Mouse (Mus musculus): ENCODE measurements around the gene Hnrnph1. TPM values are rescaled to one million over a fixed set of nuclear protein-coding genes. Genes with fewer than 3 reads are reported as not detected.

Gene Hnrnph1
- total RNA-seq, 2 experiments from 2014 or later = 272 to 300 TPM

DNA sequence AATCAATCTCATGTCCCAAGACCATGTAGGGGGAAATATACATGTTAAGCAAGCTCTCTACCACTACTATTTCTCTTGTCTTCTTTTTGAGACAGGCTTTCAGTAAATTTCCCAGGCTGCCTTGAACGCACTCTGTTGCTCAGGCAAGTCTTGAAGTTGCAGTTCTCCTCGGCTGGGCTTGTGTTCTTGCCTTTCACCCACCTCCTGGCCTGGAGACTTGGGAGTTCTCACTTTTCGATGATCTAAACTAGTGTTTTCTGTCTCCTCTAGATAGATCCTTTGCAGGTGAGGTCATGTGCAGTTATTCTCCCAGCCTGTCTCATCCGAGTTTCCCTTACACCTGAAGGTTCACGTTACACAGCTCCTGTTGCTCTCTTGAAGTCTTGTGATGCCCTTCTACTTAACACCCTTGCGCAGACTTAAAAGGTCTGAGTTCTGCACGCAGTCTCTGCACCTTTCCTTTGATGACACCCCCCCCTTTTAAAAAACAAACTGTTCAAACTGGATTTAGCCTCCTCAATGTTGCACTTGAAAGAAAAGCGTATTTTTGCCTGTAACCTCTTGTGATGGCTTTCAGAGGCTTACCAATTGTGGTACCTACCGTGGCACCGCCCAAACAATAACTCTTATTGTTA is 517 bp upstream of the Hnrnph1 start:
- no peak for DNase-seq (ENCODE audit: low spot score in 2 of 2)
- peak overlapping the region; percentile 100 for H3K27ac ChIP-seq
- no peak for TF ChIP-seq CTCF (conservative IDR thresholded peaks at IDR 0.05)
- H3K4me3 ChIP-seq = peak overlapping the region; percentile 81

DNA sequence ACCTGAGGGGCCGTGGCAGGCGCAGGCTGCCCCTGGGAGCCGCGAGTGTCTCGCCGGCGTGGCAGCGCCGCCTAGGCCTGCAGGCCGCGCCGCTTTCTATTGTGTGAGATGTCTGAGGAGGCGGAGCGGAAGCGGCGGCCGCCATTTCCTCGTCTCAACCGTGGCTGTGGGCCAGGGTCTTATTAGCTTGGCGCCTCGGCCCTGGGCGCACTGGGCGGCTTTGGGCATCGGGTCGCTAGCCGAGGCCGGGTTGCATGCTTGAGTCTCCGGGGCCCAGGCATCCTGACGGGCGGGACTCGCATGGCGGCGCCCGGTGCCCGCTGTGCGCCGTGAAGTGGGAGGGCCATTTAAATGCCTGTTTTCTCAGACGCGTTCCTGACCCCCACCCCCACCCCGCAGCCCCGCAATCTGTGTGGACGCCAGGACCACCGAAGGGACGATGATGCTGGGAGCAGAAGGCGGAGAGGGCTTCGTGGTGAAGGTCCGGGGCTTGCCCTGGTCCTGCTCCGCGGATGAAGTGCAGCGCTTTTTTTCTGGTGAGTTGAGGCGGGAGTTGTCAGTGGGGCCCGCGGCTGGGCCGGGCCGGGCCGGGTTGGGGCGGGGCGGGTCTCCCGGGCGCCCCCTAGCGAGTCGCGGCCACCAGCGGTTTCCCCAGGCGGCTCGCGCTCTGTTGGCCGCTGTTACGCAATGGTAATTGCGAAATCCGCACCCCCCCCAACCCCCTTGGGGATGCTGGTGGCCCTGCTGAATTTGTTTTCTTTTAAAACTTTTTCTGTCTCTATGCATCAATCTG is 1.3 kb downstream of the Hnrnph1 start:
- Histone ChIP-seq H3K4me3 (peak overlapping the region; percentile 81), H3K27ac (peak overlapping the region; percentile 100)
- TF ChIP-seq CTCF (conservative IDR thresholded peaks at IDR 0.05) = peak; percentile 96
- DNase-seq (ENCODE audit: low spot score in 2 of 2) = peak; percentile 67 to 85

DNA sequence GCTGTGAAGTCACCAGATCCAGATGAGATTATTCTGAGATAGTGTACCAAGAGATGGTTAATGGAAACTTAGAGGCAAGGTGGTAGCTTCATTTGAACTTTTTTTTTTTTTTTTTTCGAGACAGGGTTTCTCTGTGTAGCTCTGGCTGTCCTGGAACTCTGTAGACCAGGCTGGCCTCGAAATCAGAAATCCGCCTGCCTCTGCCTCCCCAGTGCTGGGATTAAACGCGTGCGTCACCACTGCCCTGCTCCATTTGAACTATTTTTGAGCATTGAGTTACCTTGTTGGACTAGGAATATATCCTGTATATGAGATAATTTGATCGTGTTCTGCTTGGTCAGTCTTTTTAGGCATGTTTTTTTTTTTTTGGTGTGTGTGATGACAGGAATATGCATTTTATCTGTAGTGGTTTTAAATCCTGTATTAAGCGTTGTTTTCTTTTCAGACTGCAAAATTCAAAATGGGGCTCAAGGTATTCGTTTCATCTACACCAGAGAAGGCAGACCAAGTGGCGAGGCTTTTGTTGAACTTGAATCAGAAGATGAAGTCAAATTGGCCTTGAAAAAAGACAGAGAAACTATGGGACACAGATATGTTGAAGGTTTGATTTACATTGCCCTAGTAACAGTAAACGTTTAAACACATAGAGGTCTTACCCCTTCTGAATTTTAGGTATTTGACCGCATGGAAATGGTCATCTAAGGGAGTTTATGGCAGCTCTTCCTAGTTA is 2.4 kb downstream of the Hnrnph1 start:
- DNase-seq (ENCODE audit: low spot score in 2 of 2) = no peak
- TF ChIP-seq CTCF (conservative IDR thresholded peaks at IDR 0.05) = no peak
- H3K4me3 ChIP-seq = peak overlapping the region; percentile 81
- peak overlapping the region; percentile 100; the same call in 1 of the 2 replicates for H3K27ac ChIP-seq

DNA sequence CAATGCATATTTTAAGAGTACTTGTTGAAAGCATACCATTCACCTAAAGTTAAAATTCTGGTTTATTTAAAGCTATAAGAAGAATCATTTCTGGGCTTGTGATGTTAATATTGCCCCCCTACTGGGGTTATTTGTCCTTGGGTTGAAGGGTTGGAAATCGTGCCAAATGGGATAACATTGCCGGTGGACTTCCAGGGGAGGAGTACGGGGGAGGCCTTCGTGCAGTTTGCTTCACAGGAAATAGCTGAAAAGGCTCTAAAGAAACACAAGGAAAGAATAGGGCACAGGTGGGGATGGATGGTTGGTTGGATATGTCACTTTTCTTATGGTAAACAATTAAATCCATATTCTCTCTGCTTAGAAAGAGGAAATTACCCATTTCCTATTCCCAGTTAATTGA is 4.5 kb downstream of the Hnrnph1 start:
- no peak for TF ChIP-seq CTCF (conservative IDR thresholded peaks at IDR 0.05)
- Histone ChIP-seq H3K4me3 (peak overlapping the region; percentile 81), H3K27ac (no peak overlapping the region)
- DNase-seq (ENCODE audit: low spot score in 2 of 2) = no peak

DNA sequence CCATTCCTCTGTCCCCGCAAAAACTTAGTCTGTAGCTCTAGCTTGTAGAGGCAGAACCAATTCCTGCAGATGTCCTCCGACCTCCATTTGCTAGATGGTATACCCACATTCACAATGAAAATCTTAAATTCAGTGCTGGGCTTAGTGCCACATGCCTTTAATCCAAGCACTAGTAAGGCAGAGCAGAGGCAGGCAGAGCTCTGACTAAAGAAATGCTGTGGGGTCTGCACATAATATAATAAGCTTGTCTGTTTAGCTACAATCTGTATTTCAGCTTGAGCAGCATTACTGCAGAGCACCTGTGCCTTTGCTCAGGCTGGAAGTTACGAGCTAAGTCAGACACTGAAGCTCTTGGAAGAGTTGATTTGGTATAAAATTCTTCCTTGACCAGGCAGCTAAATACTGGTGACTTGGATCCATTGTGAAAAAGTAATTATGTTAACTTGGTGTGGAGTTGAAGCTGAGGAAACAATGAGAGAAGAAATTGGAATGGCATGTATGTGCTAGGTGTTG is 10.4 kb downstream of the Hnrnph1 start:
- no peak for TF ChIP-seq CTCF (conservative IDR thresholded peaks at IDR 0.05)

DNA sequence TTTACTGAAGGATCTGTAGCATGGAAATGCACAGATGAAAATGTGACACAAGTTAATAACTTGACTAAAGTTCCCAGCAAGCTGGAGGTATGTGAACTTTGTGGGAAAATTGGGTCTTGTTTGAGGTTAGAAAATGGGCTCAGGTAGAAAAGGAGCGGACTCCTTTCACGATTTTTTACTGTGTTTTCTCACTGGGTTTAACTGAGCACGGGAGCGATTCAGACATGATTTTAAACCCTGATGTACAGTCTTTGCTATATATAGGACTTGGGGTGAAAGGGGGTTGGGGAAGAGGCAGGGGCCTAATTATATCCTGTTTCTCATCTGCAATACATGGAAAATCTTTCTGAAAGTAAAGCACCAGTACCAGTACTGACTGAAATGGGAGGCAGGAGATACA is 10.9 kb downstream of the Hnrnph1 start:
- H3K4me3 ChIP-seq = no peak overlapping the region
- no peak for TF ChIP-seq CTCF (conservative IDR thresholded peaks at IDR 0.05)
- H3K27ac ChIP-seq = no peak overlapping the region
- no peak for DNase-seq (ENCODE audit: low spot score in 2 of 2)

More for the DNA sequence above, 10.4 kb downstream of the Hnrnph1 start:
- no peak for DNase-seq (ENCODE audit: low spot score in 2 of 2)
- Histone ChIP-seq H3K4me3 (no peak overlapping the region), H3K27ac (no peak overlapping the region)

DNA sequence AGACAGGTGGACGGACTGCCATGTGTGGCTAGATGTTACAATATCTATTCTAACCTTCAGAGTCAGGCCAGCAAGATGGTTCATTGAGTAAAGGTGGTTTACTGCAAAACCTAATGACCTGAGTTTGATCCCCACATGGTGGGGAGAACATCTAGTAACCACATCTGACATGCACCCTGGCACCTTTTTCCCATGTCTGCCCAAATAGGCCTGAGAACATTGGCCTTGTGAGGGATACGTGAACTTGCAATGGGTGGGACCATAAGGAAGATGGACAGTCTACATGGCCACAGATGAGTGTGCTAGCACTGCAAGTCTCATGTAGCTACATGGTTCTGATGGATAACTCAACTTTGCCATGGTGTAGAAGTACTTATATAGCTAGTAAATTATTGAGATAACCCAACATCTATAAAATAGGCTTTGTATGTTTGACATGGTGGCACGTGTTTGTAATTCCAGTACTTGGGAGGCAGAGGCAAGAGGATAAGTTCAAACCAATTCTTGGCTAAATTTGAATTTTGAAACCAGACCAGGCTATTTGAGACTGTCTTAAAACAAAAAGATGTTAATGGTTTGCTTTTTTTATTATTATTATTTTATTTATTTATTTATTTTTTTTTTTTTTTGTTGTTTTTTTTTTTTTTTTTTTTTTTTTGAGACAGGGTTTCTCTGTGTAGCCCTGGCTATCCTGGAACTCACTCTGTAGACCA is 11.6 kb downstream of the Hnrnph1 start:
- Histone ChIP-seq H3K27ac (no peak overlapping the region), H3K4me3 (no peak overlapping the region)
- TF ChIP-seq CTCF (conservative IDR thresholded peaks at IDR 0.05) = no peak
- no peak for DNase-seq (ENCODE audit: low spot score in 2 of 2)

DNA sequence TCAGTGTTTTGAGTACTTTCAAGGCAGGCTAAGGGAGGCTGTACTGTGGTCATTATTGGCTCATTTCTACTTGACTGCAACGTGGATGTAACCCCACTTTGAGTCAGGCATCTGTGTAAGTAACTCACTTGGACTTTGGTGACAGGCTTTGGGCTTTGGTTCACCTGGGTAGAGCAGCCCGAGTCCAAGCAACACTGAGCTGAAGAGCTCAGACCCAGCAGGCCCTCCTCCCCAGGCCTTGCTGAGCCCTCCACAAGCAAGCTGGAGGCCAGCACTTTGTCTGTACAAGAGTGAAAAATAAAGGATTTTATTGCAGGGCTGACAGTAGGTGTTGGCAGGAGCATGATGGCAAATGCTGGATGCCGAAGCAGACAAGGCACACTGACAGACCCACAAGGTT is 12.2 kb downstream of the Hnrnph1 start:
- TF ChIP-seq CTCF (conservative IDR thresholded peaks at IDR 0.05) = no peak
- Histone ChIP-seq H3K27ac (no peak overlapping the region), H3K4me3 (no peak overlapping the region)
- DNase-seq (ENCODE audit: low spot score in 2 of 2) = no peak

DNA sequence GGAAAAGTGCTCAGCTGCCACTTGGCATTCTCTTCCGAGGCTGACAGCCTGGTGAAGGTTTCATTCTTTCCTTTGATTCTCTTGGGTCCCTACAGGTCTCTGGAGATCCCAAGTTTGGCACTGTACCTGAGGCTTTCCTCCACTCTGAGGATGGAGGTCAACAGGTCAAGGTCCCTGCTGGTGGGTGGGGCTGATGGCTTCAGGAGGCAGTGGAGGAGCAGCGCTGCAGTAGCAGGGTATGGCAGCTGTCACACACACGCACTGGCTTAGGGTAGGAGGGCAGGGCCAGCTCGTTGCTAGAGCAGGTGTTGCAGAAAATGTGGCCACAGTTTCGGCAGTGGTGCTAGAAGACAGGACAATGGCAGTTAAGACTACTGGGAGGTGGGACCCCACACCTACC is 12.8 kb downstream of the Hnrnph1 start:
- no peak for TF ChIP-seq CTCF (conservative IDR thresholded peaks at IDR 0.05)
- H3K4me3 ChIP-seq = no peak overlapping the region

DNA sequence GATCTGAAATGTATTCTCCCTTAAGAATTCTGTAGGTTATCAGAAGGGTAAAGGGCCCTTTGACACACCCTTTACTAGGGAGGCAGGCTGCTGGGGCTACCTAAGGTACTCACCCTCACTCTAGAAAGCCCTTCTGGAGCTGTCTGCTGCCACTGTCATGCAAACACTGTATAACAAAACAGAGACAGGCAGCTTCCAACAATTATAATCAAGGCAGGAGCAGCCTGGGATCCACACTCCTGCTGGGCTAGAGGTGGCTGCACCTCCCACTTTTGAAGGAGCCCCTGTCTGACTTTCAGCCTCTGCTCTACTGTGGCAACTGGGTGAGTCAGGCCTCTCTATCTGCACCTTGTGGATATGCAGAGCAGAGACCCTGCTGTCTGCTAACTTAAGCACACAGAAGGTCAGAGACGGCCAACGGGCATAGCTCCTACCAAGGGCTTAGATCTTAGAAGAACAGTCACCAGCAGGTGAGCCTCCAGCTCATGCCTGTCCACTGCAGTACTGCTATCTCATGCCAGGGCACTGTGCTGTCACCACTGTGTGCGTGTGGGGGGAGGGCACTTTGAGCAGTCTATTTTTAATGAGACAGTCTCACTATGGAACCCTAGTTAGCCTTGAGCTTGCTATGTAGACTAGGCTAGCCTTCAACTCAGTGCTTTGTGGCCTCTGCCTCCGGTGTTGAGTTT is 14.6 kb downstream of the Hnrnph1 start:
- no peak overlapping the region for H3K4me3 ChIP-seq
- H3K27ac ChIP-seq = no peak overlapping the region
- no peak for TF ChIP-seq CTCF (conservative IDR thresholded peaks at IDR 0.05)
- DNase-seq (ENCODE audit: low spot score in 2 of 2) = no peak

More for the DNA sequence above, 12.8 kb downstream of the Hnrnph1 start:
- H3K27ac ChIP-seq = no peak overlapping the region
- no peak for DNase-seq (ENCODE audit: low spot score in 2 of 2)

DNA sequence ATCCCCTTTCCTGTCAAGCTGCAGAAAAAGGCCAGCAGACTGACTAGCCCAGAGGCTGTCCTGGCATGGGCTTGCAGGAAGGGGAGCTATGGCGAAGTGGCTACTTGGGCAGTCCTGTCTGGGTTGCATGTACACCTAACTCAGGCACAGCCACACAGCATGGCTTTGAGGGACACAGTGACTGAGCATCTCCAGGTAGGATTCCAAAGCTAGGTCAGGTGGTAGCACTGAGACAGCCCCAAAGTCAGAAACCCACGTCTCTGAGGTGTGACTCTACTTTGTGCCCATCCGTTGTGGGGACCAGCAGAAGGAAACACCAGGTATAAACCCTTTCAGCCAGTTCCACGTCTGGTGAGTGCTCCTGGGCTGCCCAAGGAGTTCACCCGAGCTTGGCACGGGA is 16.5 kb downstream of the Hnrnph1 start:
- Histone ChIP-seq H3K4me3 (no peak overlapping the region), H3K27ac (no peak overlapping the region)
- no peak for DNase-seq (ENCODE audit: low spot score in 2 of 2)
- no peak for TF ChIP-seq CTCF (conservative IDR thresholded peaks at IDR 0.05)

DNA sequence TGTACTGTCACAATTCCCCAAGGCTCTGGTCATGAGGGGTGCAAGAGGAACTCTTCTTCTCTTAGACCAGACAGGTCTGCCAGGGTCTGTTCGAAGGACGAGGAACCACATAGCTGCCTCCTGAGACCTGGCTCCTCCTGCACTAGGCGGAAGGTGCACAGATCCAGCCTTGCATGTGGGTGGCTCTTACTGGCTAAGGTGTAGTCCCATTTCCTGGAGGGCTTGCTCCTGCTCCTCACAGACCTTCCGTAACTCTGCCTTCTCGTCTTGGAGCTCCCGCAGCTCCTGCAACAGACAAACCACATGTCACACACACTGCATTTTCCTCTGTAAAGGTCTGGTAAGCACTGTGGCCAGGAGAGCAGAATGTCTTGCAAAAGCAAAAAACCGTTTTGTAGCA is 17.9 kb downstream of the Hnrnph1 start:
- no peak for DNase-seq (ENCODE audit: low spot score in 2 of 2)

More for the DNA sequence above, 17.9 kb downstream of the Hnrnph1 start:
- no peak overlapping the region for H3K27ac ChIP-seq
- TF ChIP-seq CTCF (conservative IDR thresholded peaks at IDR 0.05) = no peak
- no peak overlapping the region for H3K4me3 ChIP-seq

Measured in layer of hippocampus, adult 2 months (tissue).